Mouse (Mus musculus) ES-Bruce4 (cell line): ENCODE results near the gene Rcc2.

Source experiments
- CTCF ChIP-seq: IDR thresholded peaks from one replicate; pipeline ENCODE4 v1.8.1; 2011; ENCODE audit warnings: low read depth, low read length
- POLR2A ChIP-seq: IDR thresholded peaks from one replicate; pipeline ENCODE4 v1.8.1; 2011; ENCODE audit warnings: low read length; ENCODE audit not compliant: insufficient read depth

DNA sequence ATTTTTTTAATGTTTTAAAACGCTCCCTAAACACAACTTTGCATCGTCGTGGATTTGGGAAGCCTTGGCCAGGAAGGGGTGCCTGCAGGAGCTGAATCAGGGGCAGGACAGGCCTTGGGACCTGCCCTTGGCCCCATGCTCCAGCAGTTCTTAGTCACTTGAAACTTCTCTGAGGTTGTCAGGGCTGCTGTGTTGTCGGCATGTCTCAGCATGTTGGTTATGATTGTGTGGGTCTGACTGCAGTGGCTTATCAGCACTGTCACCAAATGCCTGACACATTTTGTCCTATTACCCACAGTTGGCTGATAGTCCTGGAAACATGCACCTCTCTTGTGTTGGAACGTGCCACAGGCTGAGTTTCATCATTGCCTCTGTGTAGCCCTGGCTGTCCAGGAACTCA, 19.8 kb downstream of the Rcc2 start:
- TF ChIP-seq CTCF: no peak
- no peak for TF ChIP-seq POLR2A
